Mouse (Mus musculus) ES-Bruce4 (cell line): ENCODE results near the gene Pcdh11x. TPM values are rescaled to one million over a fixed set of nuclear protein-coding genes. Genes with fewer than 3 reads are reported as not detected.
"Not testable (repeated sequence)": the region's sequence is repeated elsewhere in the genome, so short reads cannot be mapped to it uniquely, and the experiment has no call there.

ENCODE experiments used
- H3K27ac ChIP-seq: 2 replicates; pipeline ENCODE4 v1.5.1; 2012; ENCODE audit warnings: low read length, inconsistent platforms; ENCODE audit not compliant: insufficient read depth
- H3K27me3 ChIP-seq: 2 replicates; pipeline ENCODE4 v1.6.1; 2012; ENCODE audit warnings: mild to moderate bottlenecking, low read length, inconsistent platforms; ENCODE audit not compliant: control insufficient read depth, poor library complexity, insufficient read depth, severe bottlenecking
- H3K36me3 ChIP-seq: 2 replicates; pipeline ENCODE4 v1.6.1; 2012; ENCODE audit warnings: inconsistent platforms, mild to moderate bottlenecking, low read length, moderate library complexity; ENCODE audit not compliant: control insufficient read depth, poor library complexity, insufficient read depth, severe bottlenecking
- H3K4me1 ChIP-seq: one replicate; pipeline ENCODE4 v1.8.1; 2011; ENCODE audit warnings: low read length; ENCODE audit not compliant: control insufficient read depth, insufficient read depth
- H3K4me3 ChIP-seq: 2 replicates; pipeline ENCODE4 v1.5.1; 2011; ENCODE audit warnings: low read depth, mild to moderate bottlenecking, low read length
- H3K9ac ChIP-seq: 2 replicates; pipeline ENCODE4 v1.6.1; 2012; ENCODE audit warnings: low read depth, mild to moderate bottlenecking, inconsistent platforms; ENCODE audit not compliant: poor library complexity, severe bottlenecking
- H3K9me3 ChIP-seq: replicated peaks from 2 replicates; pipeline ENCODE4 v1.6.1; 2012; ENCODE audit warnings: mild to moderate bottlenecking, low read length, inconsistent platforms; ENCODE audit not compliant: control insufficient read depth, poor library complexity, insufficient read depth, severe bottlenecking
- CTCF ChIP-seq: IDR thresholded peaks from one replicate; pipeline ENCODE4 v1.8.1; 2011; ENCODE audit warnings: low read depth, low read length
- EP300 ChIP-seq: IDR thresholded peaks from 2 replicates; pipeline ENCODE4 v1.6.1; 2011; ENCODE audit warnings: low read depth, low read length; ENCODE audit not compliant: insufficient read depth
- POLR2A ChIP-seq: IDR thresholded peaks from one replicate; pipeline ENCODE4 v1.8.1; 2011; ENCODE audit warnings: low read length; ENCODE audit not compliant: insufficient read depth
- polyA plus RNA-seq: library from polyadenylated mRNA; stranded (reverse); fragments of >200 nt; gene quantifications from 2 replicates; pipeline ENCODE4 v1.2.4, GENCODE M21; 2011; ENCODE audit warnings: low read depth; ENCODE audit not compliant: missing spikeins, insufficient read depth, insufficient read length

Gene Pcdh11x
- polyA plus RNA-seq, 1 experiment, result 0.54 TPM

GRCm38 (mm10) chrX:120599309-120599708 lies 309.2 kb downstream of the Pcdh11x start:
- H3K4me1 ChIP-seq, result no peaks in the 10 kb centered on the region
- TF ChIP-seq EP300, result no peak
- no peak for TF ChIP-seq CTCF
- TF ChIP-seq POLR2A, result no peak
- H3K27ac ChIP-seq, result no peak overlapping the region
- no peaks in the 10 kb centered on the region for H3K27me3 ChIP-seq
- no peak overlapping the region for H3K9ac ChIP-seq
- H3K4me3 ChIP-seq, result no peak overlapping the region
- H3K36me3 ChIP-seq, result no peaks in the 10 kb centered on the region
- H3K9me3 ChIP-seq, result no peaks in the 10 kb centered on the region

GRCm38 (mm10) chrX:120618460-120618859 lies 328.4 kb downstream of the Pcdh11x start:
- H3K27ac ChIP-seq, result no peak overlapping the region
- no peak for TF ChIP-seq EP300
- no peak for TF ChIP-seq POLR2A
- no peak for TF ChIP-seq CTCF

GRCm38 (mm10) chrX:120670236-120670635 lies 380.2 kb downstream of the Pcdh11x start:
- not testable (repeated sequence) for H3K4me1 ChIP-seq, H3K9ac ChIP-seq, H3K27me3 ChIP-seq, H3K36me3 ChIP-seq, H3K9me3 ChIP-seq, H3K27ac ChIP-seq, H3K4me3 ChIP-seq

More at GRCm38 (mm10) chrX:120618460-120618859, 328.4 kb downstream of the Pcdh11x start:
- Histone ChIP-seq H3K27me3 (no peaks in the 10 kb centered on the region), H3K9ac (no peak overlapping the region), H3K4me3 (no peak overlapping the region), H3K4me1 (no peaks in the 10 kb centered on the region), H3K36me3 (no peaks in the 10 kb centered on the region), H3K9me3 (no peaks in the 10 kb centered on the region)

- no peaks in the 10 kb centered on the region for H3K27me3 ChIP-seq
- H3K4me1 ChIP-seq, result no peaks in the 10 kb centered on the region
- H3K27ac ChIP-seq, result no peak overlapping the region
- no peaks in the 10 kb centered on the region for H3K9me3 ChIP-seq
- no peak overlapping the region for H3K9ac ChIP-seq
- no peak for TF ChIP-seq EP300
- TF ChIP-seq CTCF, result no peak
- TF ChIP-seq POLR2A, result no peak
- no peaks in the 10 kb centered on the region for H3K36me3 ChIP-seq
- H3K4me3 ChIP-seq, result no peak overlapping the region
Measured at GRCm38 (mm10) chrX:120734144-120734543, 444.1 kb downstream of the Pcdh11x start.

GRCm38 (mm10) chrX:120735792-120736191 lies 445.7 kb downstream of the Pcdh11x start:
- TF ChIP-seq POLR2A, result no peak
- TF ChIP-seq EP300, result no peak
- TF ChIP-seq CTCF, result no peak
- Histone ChIP-seq H3K27me3 (no peaks in the 10 kb centered on the region), H3K4me1 (no peaks in the 10 kb centered on the region)

GRCm38 (mm10) chrX:120944556-120944955 lies 654.5 kb downstream of the Pcdh11x start:
- Histone ChIP-seq H3K4me1 (no peaks in the 10 kb centered on the region), H3K9ac (no peak overlapping the region), H3K36me3 (no peaks in the 10 kb centered on the region), H3K9me3 (peaks cover 3% of the 10 kb centered on the region; the same call in 1 of the 2 replicates), H3K27ac (peak overlapping the region; percentile 81), H3K27me3 (no peaks in the 10 kb centered on the region), H3K4me3 (no peak overlapping the region)
- TF ChIP-seq CTCF (no peak), EP300 (no peak), POLR2A (no peak)

More at GRCm38 (mm10) chrX:120735792-120736191, 445.7 kb downstream of the Pcdh11x start:
- Histone ChIP-seq H3K9me3 (no peaks in the 10 kb centered on the region), H3K27ac (no peak overlapping the region), H3K9ac (no peak overlapping the region), H3K4me3 (no peak overlapping the region), H3K36me3 (no peaks in the 10 kb centered on the region)

Other genes starting within 250 kb of the Pcdh11x start
- gene H2afb3, start 22.8 kb downstream of the Pcdh11x start, polyA plus RNA-seq, result not detected in 2 replicates